Comparison of ENCODE assay signal across 25 mouse cellular contexts in the genomic region with DNA sequence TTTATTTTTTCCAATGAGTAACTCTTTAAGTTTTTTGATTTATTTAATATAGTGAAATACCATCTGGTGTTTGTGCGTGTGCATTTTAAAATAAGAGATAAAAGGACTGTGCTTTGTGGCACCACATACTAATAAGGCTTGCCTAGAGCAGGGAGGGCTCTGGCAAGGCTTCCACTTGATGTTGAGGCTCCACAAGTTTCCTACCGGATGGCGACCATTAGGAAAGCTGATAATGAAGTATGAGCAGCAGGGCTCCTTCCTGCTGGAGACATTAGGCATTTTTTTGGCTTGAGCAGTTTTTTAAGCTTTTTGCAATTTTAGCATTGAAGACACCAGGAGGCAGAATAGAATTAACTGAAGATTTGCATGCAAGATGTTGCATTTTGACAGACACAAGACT. TPM values are rescaled to one million over a fixed set of nuclear protein-coding genes. Genes with fewer than 3 reads are reported as not detected.
DNase-seq lines count a peak whose midpoint lies in the region; ATAC-seq and TF ChIP-seq lines count a peak whose summit lies in the region.
"Had no signal": no experiment of that assay in that cellular context is flagged by ENCODE, and none has a peak within 500 bp of the region (broad histone marks: within the 10 kb centered on the region; RNA-seq: fewer than 3 reads in every experiment).

No protein-coding gene starts in this region.

- no peaks in the 10 kb centered on the region for H3K27me3 ChIP-seq in forebrain, embryonic 16.5 days (replicated peaks; ENCODE audit: control insufficient read depth, insufficient read depth, low read length)
- H3K27me3 ChIP-seq in forebrain, embryonic 10.5 days (ENCODE audit: poor library complexity, severe bottlenecking) = no peaks in the 10 kb centered on the region
- no peaks in the 10 kb centered on the region for H3K27me3 ChIP-seq in heart, embryonic 16.5 days (ENCODE audit: control insufficient read depth, insufficient read depth, low read length)
- H3K27me3 ChIP-seq in heart, embryonic 10.5 days (ENCODE audit: insufficient read depth, poor library complexity, severe bottlenecking) = no peaks in the 10 kb centered on the region
- H3K27me3 ChIP-seq in liver, postnatal 0 days (ENCODE audit: insufficient read depth, low read length) = no peaks in the 10 kb centered on the region
- no peaks in the 10 kb centered on the region for H3K27me3 ChIP-seq in liver, embryonic 11.5 days (replicated peaks; ENCODE audit: control insufficient read depth, insufficient read depth, low read length)
- H3K27me3 ChIP-seq: embryonic facial prominence, embryonic 12.5 days; liver, embryonic 13.5 days; midbrain, embryonic 15.5 days; Patski had no signal

- TF ChIP-seq CTCF in liver, postnatal 0 days (IDR thresholded peaks at IDR 0.05; ENCODE audit: low read depth) = peak; percentile 16; the same call in 1 of the 2 replicates

- no peak for TF ChIP-seq EP300 in liver, postnatal 0 days (IDR thresholded peaks at IDR 0.05; ENCODE audit: low read depth)

- DNase-seq in forebrain, embryonic 10.5 days (ENCODE audit: extremely low spot score, low spot score) = no peak
- no peak for DNase-seq in heart, embryonic 10.5 days (ENCODE audit: low spot score)
- DNase-seq in liver, postnatal 0 days = no peak
- DNase-seq in liver, embryonic 11.5 days (ENCODE audit: low spot score) = no peak
- DNase-seq in lung, postnatal 4 days = peak; percentile 33 to 74
- DNase-seq: adrenal gland, adult 8-10 months; cerebellum, postnatal 10 days; gastrocnemius, adult 2 months; heart, postnatal 4 days; left cerebral cortex, postnatal 4 days; liver, embryonic 13.5 days; right cerebral cortex, postnatal 14 days; spleen, adult 18-20 months; thymus, postnatal 25 days had no signal

- H3K4me1 ChIP-seq in forebrain, embryonic 16.5 days (replicated peaks; ENCODE audit: control insufficient read depth, insufficient read depth, low read length) = peaks cover 13% of the 10 kb centered on the region
- H3K4me1 ChIP-seq in forebrain, embryonic 10.5 days = no peaks in the 10 kb centered on the region
- H3K4me1 ChIP-seq in heart, embryonic 16.5 days (ENCODE audit: control insufficient read depth, insufficient read depth, low read length) = peaks cover 7% of the 10 kb centered on the region
- H3K4me1 ChIP-seq in heart, embryonic 10.5 days = no peaks in the 10 kb centered on the region
- H3K4me1 ChIP-seq in liver, postnatal 0 days (ENCODE audit: insufficient read depth) = no peaks in the 10 kb centered on the region; the same call in 1 of the 2 replicates
- H3K4me1 ChIP-seq in liver, embryonic 11.5 days (replicated peaks; ENCODE audit: control insufficient read depth, insufficient read depth, low read length) = peaks cover 18% of the 10 kb centered on the region
- H3K4me1 ChIP-seq: embryonic facial prominence, embryonic 12.5 days; midbrain, embryonic 15.5 days had no signal

- no peak overlapping the region for H3K27ac ChIP-seq in forebrain, embryonic 16.5 days (ENCODE audit: low read length)
- no peak overlapping the region for H3K27ac ChIP-seq in forebrain, embryonic 10.5 days
- peak overlapping the region; percentile 61 for H3K27ac ChIP-seq in heart, embryonic 16.5 days (ENCODE audit: low read length)
- H3K27ac ChIP-seq in heart, embryonic 10.5 days = no peak overlapping the region
- H3K27ac ChIP-seq in liver, postnatal 0 days (ENCODE audit: low read depth) = no peak overlapping the region
- H3K27ac ChIP-seq in liver, embryonic 11.5 days (ENCODE audit: low read depth, low read length) = no peak overlapping the region
- H3K27ac ChIP-seq: embryonic facial prominence, embryonic 12.5 days; gastrocnemius, adult 2 months; kidney, postnatal 0 days; liver, embryonic 13.5 days; midbrain, embryonic 15.5 days had no signal

- H3K4me2 ChIP-seq in forebrain, embryonic 16.5 days (ENCODE audit: low read length) = no peak overlapping the region
- H3K4me2 ChIP-seq in heart, embryonic 16.5 days (ENCODE audit: low read depth, low read length) = no peak overlapping the region
- no peak overlapping the region for H3K4me2 ChIP-seq in liver, postnatal 0 days (ENCODE audit: low read depth, low read length)
- no peak overlapping the region for H3K4me2 ChIP-seq in liver, embryonic 11.5 days
- H3K4me2 ChIP-seq: embryonic facial prominence, embryonic 12.5 days; liver, embryonic 13.5 days; midbrain, embryonic 15.5 days had no signal

- no peak overlapping the region for H3K9ac ChIP-seq in forebrain, embryonic 16.5 days (replicated peaks; ENCODE audit: low read depth, low read length)
- H3K9ac ChIP-seq in heart, embryonic 16.5 days (ENCODE audit: low read length) = no peak overlapping the region
- H3K9ac ChIP-seq in liver, postnatal 0 days (replicated peaks) = no peak overlapping the region
- no peak overlapping the region for H3K9ac ChIP-seq in liver, embryonic 11.5 days (ENCODE audit: low read depth, low read length)
- H3K9ac ChIP-seq: embryonic facial prominence, embryonic 12.5 days; liver, embryonic 13.5 days; midbrain, embryonic 15.5 days had no signal

- 56% methylated on average over 3 of the region's 3 CpGs for WGBS in forebrain, embryonic 16.5 days
- 93% methylated on average over 3 of the region's 3 CpGs for WGBS in forebrain, embryonic 10.5 days
- WGBS in heart, embryonic 16.5 days = 41% methylated on average over 3 of the region's 3 CpGs
- 56% methylated on average over 3 of the region's 3 CpGs for WGBS in heart, embryonic 10.5 days
- 77% methylated on average over 3 of the region's 3 CpGs for WGBS in liver, postnatal 0 days (ENCODE audit: insufficient replicate concordance)
- 74% methylated on average over 3 of the region's 3 CpGs for WGBS in liver, embryonic 11.5 days

- H3K36me3 ChIP-seq in forebrain, embryonic 16.5 days (ENCODE audit: control insufficient read depth, insufficient read depth) = no peaks in the 10 kb centered on the region
- H3K36me3 ChIP-seq in forebrain, embryonic 10.5 days (replicated peaks) = peaks cover 6% of the 10 kb centered on the region
- peaks cover 21% of the 10 kb centered on the region for H3K36me3 ChIP-seq in heart, embryonic 16.5 days (ENCODE audit: control insufficient read depth, insufficient read depth)
- H3K36me3 ChIP-seq in heart, embryonic 10.5 days = peaks cover 51% of the 10 kb centered on the region
- peaks cover 10% of the 10 kb centered on the region for H3K36me3 ChIP-seq in liver, postnatal 0 days (replicated peaks; ENCODE audit: insufficient read depth, low read length)
- peaks cover 8% of the 10 kb centered on the region for H3K36me3 ChIP-seq in liver, embryonic 11.5 days (ENCODE audit: control insufficient read depth, insufficient read depth, low read length)
- H3K36me3 ChIP-seq: midbrain, embryonic 15.5 days had no signal

- no peaks in the 10 kb centered on the region for H3K9me3 ChIP-seq in forebrain, embryonic 16.5 days (ENCODE audit: control insufficient read depth, low read length)
- no peaks in the 10 kb centered on the region for H3K9me3 ChIP-seq in forebrain, embryonic 10.5 days
- no peaks in the 10 kb centered on the region for H3K9me3 ChIP-seq in heart, embryonic 16.5 days (replicated peaks; ENCODE audit: control insufficient read depth, low read length)
- H3K9me3 ChIP-seq in heart, embryonic 10.5 days = no peaks in the 10 kb centered on the region
- H3K9me3 ChIP-seq in liver, postnatal 0 days (ENCODE audit: low read length) = no peaks in the 10 kb centered on the region
- no peaks in the 10 kb centered on the region for H3K9me3 ChIP-seq in liver, embryonic 11.5 days (ENCODE audit: control insufficient read depth, low read length)
- H3K9me3 ChIP-seq: embryonic facial prominence, embryonic 12.5 days; liver, embryonic 13.5 days; midbrain, embryonic 15.5 days had no signal

- H3K4me3 ChIP-seq in forebrain, embryonic 16.5 days (replicated peaks; ENCODE audit: low read length) = no peak overlapping the region
- no peak overlapping the region for H3K4me3 ChIP-seq in forebrain, embryonic 10.5 days
- no peak overlapping the region for H3K4me3 ChIP-seq in heart, embryonic 16.5 days (ENCODE audit: low read length)
- H3K4me3 ChIP-seq in heart, embryonic 10.5 days = no peak overlapping the region
- no peak overlapping the region for H3K4me3 ChIP-seq in liver, postnatal 0 days (ENCODE audit: low read depth, low read length)
- H3K4me3 ChIP-seq in liver, embryonic 11.5 days (ENCODE audit: low read depth, low read length) = no peak overlapping the region
- H3K4me3 ChIP-seq: embryonic facial prominence, embryonic 12.5 days; erythroblast, embryonic 14.5 days; gastrocnemius, adult 2 months; liver, embryonic 13.5 days; midbrain, embryonic 15.5 days; myocyte had no signal

- ATAC-seq in forebrain, embryonic 16.5 days = peak; percentile 73
- no peak for ATAC-seq in heart, embryonic 16.5 days (replicated peaks; ENCODE audit: extremely low read depth, insufficient read depth, low FRiP score)
- ATAC-seq in liver, postnatal 0 days = no peak
- ATAC-seq in liver, embryonic 11.5 days (replicated peaks; ENCODE audit: low FRiP score) = no peak
- ATAC-seq: CD4-positive, CD25-positive, alpha-beta regulatory T cell, adult 4 months; hindbrain, embryonic 16.5 days; intestine, postnatal 0 days; midbrain, embryonic 15.5 days; Patski had no signal

RNA-seq across cellular contexts. Expression of a gene that starts 57.8 kb away (rescaled TPM):
- polyA plus RNA-seq in forebrain, embryonic 16.5 days (2015; fragmentation: Nextera tagmentation; extraction: Ambion mirVana) = 101 and 109 TPM in 2 replicates
- polyA plus RNA-seq in forebrain, embryonic 10.5 days (2016; fragmentation: Nextera tagmentation; extraction: Ambion mirVana) = 99.9 and 101 TPM in 2 replicates
- polyA plus RNA-seq in heart, embryonic 16.5 days (2015; fragmentation: Nextera tagmentation; extraction: Ambion mirVana) = 54.4 and 60.7 TPM in 2 replicates
- 82.2 and 89.2 TPM in 2 replicates for polyA plus RNA-seq in heart, embryonic 10.5 days (2016; fragmentation: Nextera tagmentation; extraction: Ambion mirVana)
- 23.5 and 28.6 TPM in 2 replicates for polyA plus RNA-seq in liver, postnatal 0 days (2015; fragmentation: Nextera tagmentation; extraction: Ambion mirVana)
- 55.7 and 75.0 TPM in 2 replicates for polyA plus RNA-seq in liver, embryonic 11.5 days (2014; fragmentation: Nextera tagmentation; extraction: Ambion mirVana)

RNA-seq across cellular contexts. Expression of a gene that starts 57.9 kb away (rescaled TPM):
- polyA plus RNA-seq in forebrain, embryonic 16.5 days (2015; fragmentation: Nextera tagmentation; extraction: Ambion mirVana) = 71.9 and 82.3 TPM in 2 replicates
- polyA plus RNA-seq in forebrain, embryonic 10.5 days (2016; fragmentation: Nextera tagmentation; extraction: Ambion mirVana) = 171 and 172 TPM in 2 replicates
- polyA plus RNA-seq in heart, embryonic 16.5 days (2015; fragmentation: Nextera tagmentation; extraction: Ambion mirVana) = 197 and 222 TPM in 2 replicates
- 275 and 312 TPM in 2 replicates for polyA plus RNA-seq in heart, embryonic 10.5 days (2016; fragmentation: Nextera tagmentation; extraction: Ambion mirVana)
- polyA plus RNA-seq in liver, postnatal 0 days (2015; fragmentation: Nextera tagmentation; extraction: Ambion mirVana) = 467 and 475 TPM in 2 replicates
- 253 and 276 TPM in 2 replicates for polyA plus RNA-seq in liver, embryonic 11.5 days (2014; fragmentation: Nextera tagmentation; extraction: Ambion mirVana)

Comparison
In these comparisons a context has a peak if more than half of its experiments do, and no peak if none do; other contexts are left out.
1. DNase-seq: peak in lung, postnatal 4 days (2 of 2); none in forebrain, embryonic 10.5 days (single experiment), heart, embryonic 10.5 days (single experiment), liver, postnatal 0 days (single experiment) and liver, embryonic 11.5 days (single experiment).